Mouse (Mus musculus) CH12.LX (cell line): ENCODE data around the gene Cbx2. TPM values are rescaled to one million over a fixed set of nuclear protein-coding genes. Genes with fewer than 3 reads are reported as not detected.

ENCODE experiments used
- DNase-seq: peaks from one replicate; pipeline ENCODE4 v3.0.0-alpha.2; 2013; ENCODE audit errors: extremely low read depth
- H3K27ac ChIP-seq: 2 replicates; pipeline ENCODE4 v1.5.1; 2012; ENCODE audit warnings: low read depth, mild to moderate bottlenecking, control low read depth, moderate library complexity; ENCODE audit not compliant: insufficient read depth
- H3K27me3 ChIP-seq: replicated peaks from 2 replicates; pipeline ENCODE3; 2012; ENCODE audit warnings: inconsistent platforms
- H3K36me3 ChIP-seq, 2 experiments: replicated peaks in 1 of 2; 2 replicates each; pipeline versions ENCODE3 to v1.6.1; 2012; ENCODE audit warnings: inconsistent platforms in 1 of 2, low read length in 1 of 2, mild to moderate bottlenecking in 1 of 2, mixed read lengths in 1 of 2, moderate library complexity in 1 of 2; ENCODE audit not compliant: control insufficient read depth in 1 of 2, insufficient read depth in 1 of 2
- H3K4me1 ChIP-seq, 2 experiments: 2 replicates each; pipeline ENCODE4 v1.6.1; 2012; ENCODE audit warnings: inconsistent platforms in 1 of 2, moderate library complexity in 1 of 2; ENCODE audit not compliant: insufficient read depth in 2 of 2, control insufficient read depth in 1 of 2
- H3K4me2 ChIP-seq: 2 replicates; pipeline ENCODE4 v1.6.1; 2012; ENCODE audit warnings: low read depth, mild to moderate bottlenecking, control low read depth; ENCODE audit not compliant: poor library complexity, insufficient read depth, severe bottlenecking
- H3K4me3 ChIP-seq, 3 experiments: fragments of 150-350 bp in 1 of 3; sonication (generic) in 1 of 3; replicated peaks in 1 of 3; 2 replicates each; pipeline versions ENCODE3 to v1.5.1; 2011 to 2012; ENCODE audit warnings: low read depth in 2 of 3, low read length in 2 of 3, mild to moderate bottlenecking in 2 of 3, moderate library complexity in 2 of 3, control low read depth in 1 of 3, improper control_type of control experiment in 1 of 3, inconsistent platforms in 1 of 3, mixed read lengths in 1 of 3; ENCODE audit not compliant: poor library complexity in 1 of 3
- H3K79me2 ChIP-seq: replicated peaks from 2 replicates; pipeline ENCODE4 v1.6.1; 2012; ENCODE audit warnings: mild to moderate bottlenecking, moderate library complexity; ENCODE audit not compliant: control insufficient read depth, poor library complexity, insufficient read depth, severe bottlenecking; ENCODE audit errors: extremely low read depth
- H3K9ac ChIP-seq: 2 replicates; pipeline ENCODE4 v1.6.1; 2012; ENCODE audit warnings: low read depth, mild to moderate bottlenecking, control low read depth, moderate library complexity; ENCODE audit not compliant: insufficient read depth
- H3K9me3 ChIP-seq: replicated peaks from 2 replicates; pipeline ENCODE3; 2012; ENCODE audit warnings: low read length, inconsistent platforms, mixed read lengths
- BHLHE40 ChIP-seq: IDR thresholded peaks from 2 replicates; pipeline ENCODE4 v1.6.1; 2011; ENCODE audit warnings: mild to moderate bottlenecking, low read depth, low read length, improper control_type of control experiment
- CHD1 ChIP-seq: IDR thresholded peaks from 2 replicates; pipeline ENCODE4 v1.6.1; 2012; ENCODE audit warnings: low read depth, low read length, improper control_type of control experiment, inconsistent platforms
- CHD2 ChIP-seq: IDR thresholded peaks from 2 replicates; pipeline ENCODE4 v1.6.1; 2011; ENCODE audit warnings: low read length, improper control_type of control experiment
- CTCF ChIP-seq, 2 experiments: IDR thresholded peaks in 1 of 2; conservative IDR thresholded peaks in 1 of 2; 2 replicates each; pipeline ENCODE4 v1.5.1; 2011 to 2012; ENCODE audit warnings: low read depth in 2 of 2, low read length in 2 of 2, improper control_type of control experiment in 1 of 2, inconsistent platforms in 1 of 2, mild to moderate bottlenecking in 1 of 2, moderate library complexity in 1 of 2
- E2F4 ChIP-seq: IDR thresholded peaks from 2 replicates; pipeline ENCODE4 v1.6.1; 2011; ENCODE audit warnings: low read depth, low read length, improper control_type of control experiment; ENCODE audit not compliant: insufficient replicate concordance
- ELF1 ChIP-seq: IDR thresholded peaks from 2 replicates; pipeline ENCODE4 v1.6.1; 2014; ENCODE audit warnings: low read depth, mild to moderate bottlenecking, inconsistent platforms, low read length, improper control_type of control experiment
- EP300 ChIP-seq: IDR thresholded peaks from 2 replicates; pipeline ENCODE4 v1.6.1; 2011; ENCODE audit warnings: low read length, improper control_type of control experiment
- ETS1 ChIP-seq: conservative IDR thresholded peaks from 2 replicates; pipeline ENCODE4 v1.6.1; 2012; ENCODE audit warnings: low read depth, mild to moderate bottlenecking, inconsistent platforms, low read length, improper control_type of control experiment, moderate library complexity
- GABPA ChIP-seq: IDR thresholded peaks from 2 replicates; pipeline ENCODE4 v1.6.1; 2012; ENCODE audit warnings: low read depth, low read length, improper control_type of control experiment, inconsistent platforms; ENCODE audit not compliant: insufficient replicate concordance
- HCFC1 ChIP-seq: IDR thresholded peaks from 2 replicates; pipeline ENCODE4 v1.6.1; 2012; ENCODE audit warnings: low read depth, mild to moderate bottlenecking, inconsistent platforms, low read length, improper control_type of control experiment
- IRF4 ChIP-seq: IDR thresholded peaks from 2 replicates; pipeline ENCODE4 v1.6.1; 2014; ENCODE audit warnings: low read depth, mild to moderate bottlenecking, inconsistent platforms, low read length, improper control_type of control experiment
- JUN ChIP-seq: IDR thresholded peaks from 2 replicates; pipeline ENCODE4 v1.6.1; 2011; ENCODE audit warnings: low read depth, mild to moderate bottlenecking, low read length, improper control_type of control experiment, moderate library complexity; ENCODE audit not compliant: insufficient read depth
- JUND ChIP-seq: conservative IDR thresholded peaks from 2 replicates; pipeline ENCODE4 v1.6.1; 2011; ENCODE audit warnings: low read depth, low read length, improper control_type of control experiment
- KAT2A ChIP-seq: IDR thresholded peaks from 2 replicates; pipeline ENCODE4 v1.6.1; 2012; ENCODE audit warnings: low read length, improper control_type of control experiment, inconsistent platforms; ENCODE audit not compliant: insufficient replicate concordance
- MAFK ChIP-seq: IDR thresholded peaks from 2 replicates; pipeline ENCODE4 v1.6.1; 2011; ENCODE audit warnings: low read length, improper control_type of control experiment; ENCODE audit not compliant: insufficient replicate concordance
- MAZ ChIP-seq: IDR thresholded peaks from 2 replicates; pipeline ENCODE4 v1.6.1; 2012; ENCODE audit warnings: low read depth, mild to moderate bottlenecking, inconsistent platforms, low read length, improper control_type of control experiment, moderate library complexity
- MEF2A ChIP-seq: IDR thresholded peaks from 2 replicates; pipeline ENCODE4 v1.6.1; 2014; ENCODE audit warnings: low read depth, mild to moderate bottlenecking, inconsistent platforms, low read length, improper control_type of control experiment, borderline replicate concordance
- MXI1 ChIP-seq: IDR thresholded peaks from 2 replicates; pipeline ENCODE4 v1.6.1; 2011; ENCODE audit warnings: mild to moderate bottlenecking, low read depth, low read length, improper control_type of control experiment
- MYC ChIP-seq: IDR thresholded peaks from 2 replicates; pipeline ENCODE4 v1.6.1; 2011; ENCODE audit warnings: low read depth, mild to moderate bottlenecking, improper control_type of control experiment, low read length
- NRF1 ChIP-seq: IDR thresholded peaks from 2 replicates; pipeline ENCODE4 v1.6.1; 2014; ENCODE audit warnings: low read depth, mild to moderate bottlenecking, inconsistent platforms, low read length, improper control_type of control experiment, moderate library complexity
- PAX5 ChIP-seq: IDR thresholded peaks from 2 replicates; pipeline ENCODE4 v1.6.1; 2012; ENCODE audit warnings: low read length, inconsistent platforms, mixed read lengths
- POLR2A ChIP-seq: IDR thresholded peaks from 2 replicates; pipeline ENCODE4 v1.6.1; 2011; ENCODE audit warnings: low read depth, mild to moderate bottlenecking, improper control_type of control experiment, low read length
- POLR2AphosphoS2 ChIP-seq: IDR thresholded peaks from 2 replicates; pipeline ENCODE4 v1.6.1; 2011; ENCODE audit warnings: low read depth, low read length, improper control_type of control experiment
- RAD21 ChIP-seq: IDR thresholded peaks from 2 replicates; pipeline ENCODE4 v1.6.1; 2011; ENCODE audit warnings: low read depth, mild to moderate bottlenecking, low read length, improper control_type of control experiment, moderate library complexity
- RCOR1 ChIP-seq: conservative IDR thresholded peaks from 2 replicates; pipeline ENCODE4 v1.6.1; 2012; ENCODE audit warnings: low read depth, mild to moderate bottlenecking, inconsistent platforms, low read length, improper control_type of control experiment
- SIN3A ChIP-seq: IDR thresholded peaks from 2 replicates; pipeline ENCODE4 v1.6.1; 2012; ENCODE audit warnings: low read length, improper control_type of control experiment, inconsistent platforms
- SMC3 ChIP-seq: IDR thresholded peaks from 2 replicates; pipeline ENCODE4 v1.6.1; 2011; ENCODE audit warnings: low read depth, low read length, improper control_type of control experiment
- TBP ChIP-seq: conservative IDR thresholded peaks from 2 replicates; pipeline ENCODE4 v1.6.1; 2011; ENCODE audit warnings: low read depth, low read length, improper control_type of control experiment
- TCF12 ChIP-seq: IDR thresholded peaks from 2 replicates; pipeline ENCODE4 v1.6.1; 2014; ENCODE audit warnings: low read depth, mild to moderate bottlenecking, inconsistent platforms, low read length, improper control_type of control experiment
- UBTF ChIP-seq: IDR thresholded peaks from 2 replicates; pipeline ENCODE4 v1.6.1; 2012; ENCODE audit warnings: low read depth, mild to moderate bottlenecking, inconsistent platforms, low read length, improper control_type of control experiment, moderate library complexity
- USF1 ChIP-seq: IDR thresholded peaks from 2 replicates; pipeline ENCODE4 v1.6.1; 2014; ENCODE audit warnings: low read depth, mild to moderate bottlenecking, inconsistent platforms, low read length, improper control_type of control experiment
- USF2 ChIP-seq: conservative IDR thresholded peaks from 2 replicates; pipeline ENCODE4 v1.6.1; 2011; ENCODE audit warnings: low read depth, low read length, improper control_type of control experiment
- ZC3H11A ChIP-seq: IDR thresholded peaks from 2 replicates; pipeline ENCODE4 v1.6.1; 2012; ENCODE audit warnings: low read depth, mild to moderate bottlenecking, inconsistent platforms, low read length, improper control_type of control experiment
- ZKSCAN1 ChIP-seq: IDR thresholded peaks from 2 replicates; pipeline ENCODE4 v1.6.1; 2012; ENCODE audit warnings: low read depth, inconsistent platforms, low read length, improper control_type of control experiment, borderline replicate concordance
- ZMIZ1 ChIP-seq: IDR thresholded peaks from 2 replicates; pipeline ENCODE4 v1.6.1; 2012; ENCODE audit warnings: low read depth, mild to moderate bottlenecking, inconsistent platforms, low read length, improper control_type of control experiment
- ZNF384 ChIP-seq: IDR thresholded peaks from 2 replicates; pipeline ENCODE4 v1.6.1; 2012; ENCODE audit warnings: low read depth, low read length, improper control_type of control experiment, inconsistent platforms
- dilution Hi-C: fragments of 300-500 bp; cut with MboI; formaldehyde crosslinking; loops from 2 replicates; pipeline ENCODE4 v1.14.3; 2020; ENCODE audit warnings: low sequenced_read_pairs; ENCODE audit not compliant: extremely low pct_unique_long_range_greater_than_20kb, extremely low pct_ligation_motif_present
- in situ Hi-C: fragments of 300-500 bp; cut with MboI; formaldehyde crosslinking; loops from 3 replicates; pipeline ENCODE4 v1.14.3; 2019; ENCODE audit warnings: low sequenced_read_pairs, low pct_ligation_motif_present, low pct_unique_long_range_greater_than_20kb, mixed read lengths
- polyA plus RNA-seq: library from polyadenylated mRNA; unstranded; fragments of >175 nt; gene quantifications from 2 replicates; pipeline ENCODE4 v1.2.1, GENCODE M21; 2012; ENCODE audit warnings: low read depth; ENCODE audit not compliant: insufficient read length
- total RNA-seq, 2 experiments: library from RNA; depleted of rRNA; stranded (reverse); fragments of 300-350 nt in 1 of 2; fragments of >200 nt in 1 of 2; gene quantifications; 2 replicates each; pipeline ENCODE4 v1.2.3; 2012 to 2014

Gene Cbx2
- total and polyA plus RNA-seq, 3 experiments = 2.8 to 15.5 (median 3.9) TPM

GRCm38 (mm10) chr11:119053257-119053670 is 30.5 kb downstream of the Cbx2 start (continued):
- TF ChIP-seq BHLHE40 (peak; percentile 97), MAZ (peak; percentile 87), POLR2AphosphoS2 (no peak), ETS1 (no peak)

GRCm38 (mm10) chr11:119053738-119054350 is 31.1 kb downstream of the Cbx2 start:
- Histone ChIP-seq H3K9me3 (peaks cover 30% of the 10 kb centered on the region), H3K79me2 (no peaks in the 10 kb centered on the region), H3K4me1 (peaks cover 25 to 70% of the 10 kb centered on the region in 2 experiments), H3K4me3 (peak overlapping the region in 2 of 3 experiments; percentile 0 to 20), H3K27me3 (peaks cover 98% of the 10 kb centered on the region), H3K36me3 (no peaks in the 10 kb centered on the region), H3K9ac (peak overlapping the region; percentile 2; the same call in 1 of the 2 replicates), H3K4me2 (peak overlapping the region; percentile 94), H3K27ac (no peak overlapping the region)
- DNase-seq = no peak
- dilution Hi-C loops (no loop called here), in situ Hi-C loops (loop anchor here (5.0 kb wide), 2 partner anchors 38 to 133 kb away; no protein-coding TSS in a partner anchor)
- TF ChIP-seq ZC3H11A = no peak
- TF ChIP-seq MEF2A = no peak
- TF ChIP-seq USF1 = no peak
- TF ChIP-seq ZMIZ1 = 0 out of 2 replicates have a peak, but pooled peaks have one; percentile 20
- TF ChIP-seq JUND = no peak
- no peak for TF ChIP-seq IRF4
- TF ChIP-seq CTCF (conservative IDR thresholded peaks at IDR 0.05 in 1 of 2, IDR thresholded peaks at IDR 0.05 in 1 of 2; ENCODE audit: low read depth in 2 of 2, low read length in 2 of 2) = 0 out of 4 replicates have a peak, but pooled peaks of 1 of the 2 experiments have one; percentile 10
- no peak for TF ChIP-seq POLR2AphosphoS2
- peak; percentile 74 for TF ChIP-seq NRF1
- TF ChIP-seq ZKSCAN1 = no peak
- TF ChIP-seq CHD2 = no peak
- TF ChIP-seq GABPA = no peak
- no peak for TF ChIP-seq HCFC1
- peak; percentile 44 for TF ChIP-seq MXI1
- TF ChIP-seq ELF1 = no peak
- no peak for TF ChIP-seq MAFK
- TF ChIP-seq TBP = no peak
- no peak for TF ChIP-seq RCOR1
- TF ChIP-seq BHLHE40 = no peak; the same call in none of the 2 replicates
- no peak for TF ChIP-seq PAX5
- no peak for TF ChIP-seq UBTF
- no peak for TF ChIP-seq E2F4
- no peak for TF ChIP-seq KAT2A
- no peak for TF ChIP-seq ETS1
- 0 out of 2 replicates have a peak, but pooled peaks have one; percentile 10 for TF ChIP-seq MYC
- TF ChIP-seq JUN = no peak
- no peak; the same call in 1 of the 2 replicates for TF ChIP-seq MAZ
- no peak for TF ChIP-seq ZNF384
- TF ChIP-seq RAD21 = no peak
- TF ChIP-seq USF2 = no peak
- no peak for TF ChIP-seq TCF12
- TF ChIP-seq POLR2A = no peak
- TF ChIP-seq EP300 = no peak
- no peak for TF ChIP-seq SMC3
- TF ChIP-seq SIN3A = peak; percentile 34; the same call in 1 of the 2 replicates
- TF ChIP-seq CHD1 = no peak
